Mouse (Mus musculus) forebrain, embryonic 10.5 days (tissue): Measurements from ENCODE around the gene Sergef. TPM values are rescaled to one million over a fixed set of nuclear protein-coding genes. Genes with fewer than 3 reads are reported as not detected.

Experiments
- DNase-seq: peaks from one replicate; pipeline ENCODE4 v3.0.0-alpha.2; 2017; ENCODE audit warnings: low spot score; ENCODE audit errors: extremely low spot score
- H3K27ac ChIP-seq: fragments of 300-500 bp; sonication (generic); 2 replicates; pipeline ENCODE4 v1.5.1; 2016; ENCODE audit warnings: mild to moderate bottlenecking
- H3K27me3 ChIP-seq: fragments of 300-500 bp; sonication (generic); 2 replicates; pipeline ENCODE4 v1.6.1; 2016; ENCODE audit warnings: mild to moderate bottlenecking; ENCODE audit not compliant: poor library complexity, severe bottlenecking
- H3K36me3 ChIP-seq: fragments of 300-500 bp; sonication (generic); replicated peaks from 2 replicates; pipeline ENCODE4 v1.6.1; 2016; ENCODE audit warnings: mild to moderate bottlenecking, moderate library complexity
- H3K4me1 ChIP-seq: fragments of 300-500 bp; sonication (generic); 2 replicates; pipeline ENCODE4 v1.6.1; 2016
- H3K4me3 ChIP-seq: fragments of 300-500 bp; sonication (generic); 2 replicates; pipeline ENCODE4 v1.5.1; 2016; ENCODE audit warnings: mild to moderate bottlenecking, moderate library complexity
- H3K9me3 ChIP-seq: fragments of 300-500 bp; sonication (generic); 2 replicates; pipeline ENCODE4 v1.6.1; 2016; ENCODE audit warnings: mild to moderate bottlenecking, moderate library complexity
- WGBS: fragments of 180-500 bp; shearing (Covaris S2); methylation state at CpG from one replicate; pipeline ENCODE4 v1.1.7; 2016; 5-methylcytosine and 5-hydroxymethylcytosine counted together
- polyA plus RNA-seq: library from polyadenylated mRNA; unstranded; fragments of >200 nt; fragmentation: Nextera tagmentation; extraction: Ambion mirVana; gene quantifications from 2 replicates; pipeline ENCODE4 v1.2.1, GENCODE M21; 2016

The Sergef gene
- polyA plus RNA-seq, 1 experiment from 2014 or later = 16.7 TPM

DNA sequence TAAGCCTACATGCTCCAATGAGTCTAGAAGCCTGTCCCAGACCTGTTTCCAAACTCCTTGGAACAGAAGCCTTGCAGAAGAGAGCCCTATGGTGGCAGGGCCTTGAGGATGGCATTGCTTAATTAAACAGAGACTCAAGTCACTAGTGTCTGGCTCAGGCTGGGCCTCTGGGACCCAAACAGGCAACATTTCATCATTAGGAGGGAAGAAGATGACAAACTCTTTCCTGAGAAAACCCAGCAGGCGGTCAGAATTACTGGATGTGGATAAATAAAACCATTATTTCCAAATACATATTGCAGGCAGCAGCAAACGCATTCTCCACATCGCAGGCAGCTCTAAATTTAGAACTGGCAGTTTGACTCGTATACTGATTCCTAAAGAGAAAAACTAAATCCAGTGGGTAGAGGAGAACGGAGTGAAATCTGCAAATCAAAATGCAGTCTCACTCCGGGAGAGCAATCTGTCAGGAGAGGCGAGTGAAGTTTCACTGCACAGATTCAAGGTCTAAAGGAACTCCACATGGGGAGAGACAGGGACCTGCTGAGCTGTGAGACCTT is 173.1 kb downstream of the Sergef start:
- 85% methylated on average over 7 of the region's 7 CpGs for WGBS
- H3K4me3 ChIP-seq = no peak overlapping the region
- no peaks in the 10 kb centered on the region for H3K9me3 ChIP-seq
- H3K36me3 ChIP-seq = no peaks in the 10 kb centered on the region
- 0 out of 2 replicates have a peak, but pooled peaks cover 1% of the 10 kb centered on the region for H3K4me1 ChIP-seq
- no peaks in the 10 kb centered on the region for H3K27me3 ChIP-seq
- no peak overlapping the region for H3K27ac ChIP-seq
- DNase-seq = no peak

DNA sequence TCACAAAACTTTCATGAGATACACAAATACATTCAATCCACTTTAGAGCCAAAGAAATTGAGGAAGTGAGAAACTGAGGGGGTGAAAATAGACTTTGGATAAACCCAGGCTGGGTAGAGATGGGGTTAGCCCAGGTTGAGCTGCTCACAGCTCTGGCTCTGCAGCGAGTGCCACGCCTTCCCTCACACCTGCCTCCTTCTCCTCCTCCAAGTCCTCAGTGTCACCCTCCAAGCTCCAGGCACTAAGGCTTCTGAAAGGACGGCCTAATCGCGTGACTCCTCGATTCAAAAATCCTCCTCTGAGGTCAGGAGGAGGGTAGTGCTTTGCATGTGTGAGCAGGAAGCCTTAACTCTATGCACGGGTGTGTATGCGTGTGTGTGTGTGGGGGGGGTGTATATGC is 176.5 kb downstream of the Sergef start:
- Histone ChIP-seq H3K4me3 (no peak overlapping the region), H3K9me3 (no peaks in the 10 kb centered on the region), H3K27me3 (no peaks in the 10 kb centered on the region), H3K36me3 (no peaks in the 10 kb centered on the region), H3K27ac (no peak overlapping the region), H3K4me1 (0 out of 2 replicates have a peak, but pooled peaks cover 3% of the 10 kb centered on the region)
- 93% methylated on average over 8 of the region's 8 CpGs for WGBS
- no peak for DNase-seq

DNA sequence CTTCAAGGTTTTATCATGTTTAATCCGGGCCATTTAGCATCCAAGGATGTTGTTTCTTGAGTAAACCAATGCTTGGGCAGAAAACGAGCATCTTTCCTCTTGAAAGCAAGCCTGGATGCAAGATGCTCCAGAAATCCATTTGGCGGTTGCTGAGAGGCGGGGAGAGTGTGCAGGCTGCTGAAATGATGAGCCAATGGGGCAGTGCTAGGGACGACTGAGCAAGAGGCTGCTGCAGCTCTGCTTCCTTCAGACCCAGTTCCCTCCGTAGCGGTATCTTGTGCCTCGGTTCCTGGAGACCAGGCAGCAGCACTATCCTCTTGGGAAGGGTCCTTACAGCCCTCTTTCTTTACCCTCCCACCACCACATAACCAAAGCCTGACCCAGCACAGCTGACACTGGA is 177.3 kb downstream of the Sergef start:
- WGBS = 72% methylated on average over 8 of the region's 8 CpGs
- no peak overlapping the region for H3K4me3 ChIP-seq
- H3K27ac ChIP-seq = no peak overlapping the region
- no peak for DNase-seq
- H3K36me3 ChIP-seq = no peaks in the 10 kb centered on the region
- no peaks in the 10 kb centered on the region for H3K9me3 ChIP-seq
- 0 out of 2 replicates have a peak, but pooled peaks cover 3% of the 10 kb centered on the region for H3K4me1 ChIP-seq
- no peaks in the 10 kb centered on the region for H3K27me3 ChIP-seq

DNA sequence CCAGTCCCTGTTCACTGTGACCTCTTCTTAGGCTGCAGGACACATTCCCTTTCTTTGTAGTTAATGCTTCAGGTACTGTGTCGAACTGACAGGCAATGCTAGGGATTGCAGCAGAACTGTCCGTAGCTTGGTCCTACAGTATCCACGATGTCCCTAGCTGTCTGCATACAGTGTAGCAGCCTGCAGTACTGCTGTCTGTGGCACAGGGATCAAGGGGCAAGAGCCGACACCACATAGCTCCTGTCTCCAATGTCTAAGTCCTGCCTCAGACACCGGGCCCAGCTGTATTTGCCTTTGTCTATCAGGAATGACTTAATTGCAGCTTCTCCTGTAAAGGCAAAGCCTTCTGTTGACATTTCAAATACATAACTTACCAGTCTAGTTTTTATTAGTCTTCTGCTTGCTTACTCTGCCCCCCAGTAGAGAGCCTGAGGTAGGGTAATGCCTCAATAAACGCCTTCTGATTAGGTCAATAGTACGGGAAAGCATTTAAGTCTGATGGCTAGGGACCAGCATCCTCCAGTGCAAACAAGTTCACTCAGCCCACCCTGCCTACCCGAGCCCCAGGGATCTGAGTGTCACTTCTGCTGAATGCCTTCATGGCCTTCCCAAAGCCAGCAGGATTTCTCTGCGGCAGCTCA is 179.9 kb downstream of the Sergef start:
- no peak overlapping the region for H3K4me3 ChIP-seq
- no peak overlapping the region for H3K27ac ChIP-seq
- whole genome bisulfite sequencing = 88% methylated on average over 9 of the region's 9 CpGs
- no peaks in the 10 kb centered on the region for H3K27me3 ChIP-seq
- peaks cover 6% of the 10 kb centered on the region; the same call in 1 of the 2 replicates for H3K4me1 ChIP-seq
- H3K9me3 ChIP-seq = no peaks in the 10 kb centered on the region
- no peak for DNase-seq
- H3K36me3 ChIP-seq = no peaks in the 10 kb centered on the region

DNA sequence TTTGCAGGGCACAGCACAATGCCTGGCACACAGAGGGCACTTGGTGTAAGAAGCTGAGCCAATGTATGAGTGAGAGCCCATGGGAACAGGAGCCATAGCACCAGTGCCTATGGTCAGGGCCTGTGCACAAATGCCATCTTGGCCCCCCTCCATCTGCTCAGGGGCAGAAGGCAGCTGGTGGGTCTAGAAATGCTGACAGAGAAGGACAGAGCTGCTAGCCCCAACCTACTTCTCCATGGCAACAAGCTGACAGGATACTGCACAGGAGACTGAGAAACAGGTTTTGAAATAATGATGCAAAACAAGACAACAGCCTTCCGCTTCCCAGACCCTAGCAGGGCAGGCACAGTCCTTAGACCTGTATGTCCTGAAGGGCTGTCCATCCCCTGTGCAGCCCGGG is 180.4 kb downstream of the Sergef start:
- Histone ChIP-seq H3K9me3 (no peaks in the 10 kb centered on the region), H3K27me3 (no peaks in the 10 kb centered on the region), H3K4me3 (no peak overlapping the region), H3K4me1 (peaks cover 11% of the 10 kb centered on the region), H3K36me3 (no peaks in the 10 kb centered on the region), H3K27ac (no peak overlapping the region)
- WGBS = 88% methylated on average over 2 of the region's 2 CpGs
- DNase-seq = no peak

DNA sequence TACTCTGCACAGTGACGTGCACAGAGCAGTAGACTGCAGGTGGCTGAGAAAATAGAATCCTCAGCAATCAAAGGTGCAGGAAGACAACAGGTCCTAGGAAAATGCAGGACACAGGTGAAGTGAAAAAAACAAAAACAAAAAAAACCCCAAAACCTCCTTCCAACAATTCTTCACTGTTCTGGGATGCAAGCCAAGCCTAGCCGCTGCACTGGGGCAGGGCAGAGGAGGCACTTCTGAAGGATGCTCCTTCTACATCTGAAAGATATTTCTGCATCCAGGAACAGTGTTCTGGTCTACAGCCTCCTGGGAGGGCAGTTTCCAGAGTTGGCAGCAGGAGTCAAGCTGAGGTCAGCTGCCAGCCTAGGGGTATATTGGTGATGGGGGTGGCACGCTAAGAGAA is 181.7 kb downstream of the Sergef start:
- Histone ChIP-seq H3K4me3 (no peak overlapping the region), H3K9me3 (no peaks in the 10 kb centered on the region), H3K27ac (no peak overlapping the region), H3K4me1 (peaks cover 20% of the 10 kb centered on the region), H3K27me3 (no peaks in the 10 kb centered on the region), H3K36me3 (no peaks in the 10 kb centered on the region)
- 80% methylated on average over 3 of the region's 3 CpGs for WGBS
- no peak for DNase-seq

DNA sequence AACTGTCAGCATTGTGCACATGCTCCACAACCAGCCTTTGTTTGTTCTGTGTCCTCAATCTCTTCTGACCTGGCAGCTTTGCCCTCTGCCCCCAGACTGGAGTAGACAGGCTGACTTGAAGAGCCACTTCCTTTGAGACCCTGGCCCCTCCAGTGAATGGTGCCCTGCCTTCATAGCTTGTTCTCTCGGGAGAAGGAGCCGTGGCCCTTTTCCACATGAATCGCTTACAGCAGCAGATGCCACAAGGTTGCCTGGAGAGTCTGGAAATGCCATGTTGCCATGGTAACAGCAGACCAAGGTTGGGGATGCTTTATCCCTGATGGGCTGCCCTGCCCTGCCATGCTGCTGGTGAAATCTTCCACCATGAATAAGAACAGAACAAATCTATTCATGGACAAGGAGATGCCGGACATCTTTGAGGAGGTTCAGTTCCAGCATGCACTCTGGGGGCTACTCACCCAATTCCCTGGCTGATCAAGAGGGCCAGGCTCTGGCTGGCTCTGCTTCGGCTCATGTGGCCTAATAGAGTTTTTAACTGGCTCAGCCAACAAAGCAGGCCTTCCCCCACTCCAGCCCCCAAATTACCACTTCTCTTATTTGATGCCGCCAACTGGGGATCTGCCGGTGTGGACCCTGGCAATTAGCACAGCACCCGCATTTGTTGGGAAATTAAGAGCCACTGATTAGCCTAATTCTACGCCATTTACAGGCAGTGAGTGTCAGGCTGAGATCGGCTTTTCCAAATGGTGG is 185.5 kb downstream of the Sergef start:
- H3K27me3 ChIP-seq = no peaks in the 10 kb centered on the region
- H3K9me3 ChIP-seq = no peaks in the 10 kb centered on the region
- peaks cover 27% of the 10 kb centered on the region for H3K4me1 ChIP-seq
- no peak overlapping the region for H3K4me3 ChIP-seq
- WGBS = 33% methylated on average over 10 of the region's 10 CpGs
- H3K27ac ChIP-seq = peak overlapping the region; percentile 59
- peak; percentile 55 for DNase-seq
- H3K36me3 ChIP-seq = no peaks in the 10 kb centered on the region

DNA sequence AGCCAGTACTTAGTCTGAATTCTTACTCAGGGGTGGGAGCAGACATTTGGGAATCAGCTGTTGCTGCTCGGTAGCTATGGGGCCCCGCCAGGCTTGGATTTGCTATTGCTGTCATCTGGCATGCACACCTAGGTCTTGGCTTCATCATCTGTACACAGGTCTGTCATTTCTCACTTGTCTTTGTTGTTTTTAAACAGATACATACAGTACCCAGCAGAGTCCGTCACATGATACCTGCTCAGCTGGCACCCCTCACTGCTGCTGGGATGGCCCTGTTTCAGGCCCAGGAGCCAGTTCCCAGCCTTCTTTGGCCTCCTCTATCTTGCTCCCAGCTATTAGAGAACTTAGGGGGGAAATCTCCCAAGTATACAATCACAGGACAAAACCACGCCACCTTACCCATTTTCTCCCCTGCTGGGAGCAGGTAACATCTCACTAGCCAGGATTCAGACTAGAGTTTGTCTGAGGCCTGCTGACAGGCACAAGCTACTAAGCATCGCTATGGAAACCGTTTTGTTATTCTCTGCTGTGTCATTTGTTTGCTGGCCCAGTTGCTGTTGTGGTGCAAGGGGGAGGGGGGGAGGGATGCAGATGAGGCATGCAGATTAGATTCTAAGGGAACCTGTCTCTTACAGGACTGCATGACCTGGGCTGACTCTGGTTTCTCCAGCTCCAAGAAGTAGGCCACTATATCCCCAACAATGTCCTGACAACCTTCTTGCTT is 190.5 kb downstream of the Sergef start:
- Histone ChIP-seq H3K4me1 (peaks cover 20% of the 10 kb centered on the region), H3K27me3 (no peaks in the 10 kb centered on the region), H3K4me3 (no peak overlapping the region), H3K27ac (peak overlapping the region; percentile 40; the same call in 1 of the 2 replicates), H3K36me3 (no peaks in the 10 kb centered on the region), H3K9me3 (no peaks in the 10 kb centered on the region)
- no peak for DNase-seq
- WGBS = 60% methylated on average over 6 of the region's 6 CpGs

DNA sequence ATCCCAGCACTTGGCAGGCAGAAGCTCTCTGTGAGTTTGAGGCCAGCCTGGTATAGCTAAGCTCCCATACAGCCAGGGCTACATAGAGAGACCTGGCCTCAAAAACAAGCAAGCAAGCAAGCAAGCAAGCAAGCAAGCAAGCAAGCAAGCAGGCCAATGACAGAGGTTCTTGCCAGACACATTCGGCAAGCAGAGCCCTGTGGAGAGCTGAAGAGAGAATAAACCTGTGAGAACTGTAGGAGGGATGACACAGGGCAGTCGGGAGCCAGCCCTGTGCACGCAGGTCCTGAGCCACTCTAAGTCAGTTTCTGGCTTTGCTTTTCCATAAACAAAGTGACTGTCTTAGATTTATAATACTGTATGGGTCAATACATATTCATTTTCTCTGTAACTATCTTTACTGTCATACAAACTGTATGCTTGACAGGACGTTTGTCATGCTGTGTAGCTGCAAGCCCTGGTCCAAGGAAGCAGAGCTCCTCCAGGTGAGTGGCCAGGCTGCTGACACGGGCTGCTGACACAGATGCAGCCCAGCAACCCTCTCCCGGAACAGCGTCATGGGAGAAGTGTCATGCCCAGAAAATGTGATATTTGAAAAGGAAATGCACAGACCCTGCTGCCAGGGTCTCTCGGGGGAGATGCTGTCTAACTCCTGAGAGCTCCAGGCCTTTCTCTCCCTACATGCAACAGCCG is 192.0 kb downstream of the Sergef start:
- WGBS = 78% methylated on average over 9 of the region's 9 CpGs

DNA sequence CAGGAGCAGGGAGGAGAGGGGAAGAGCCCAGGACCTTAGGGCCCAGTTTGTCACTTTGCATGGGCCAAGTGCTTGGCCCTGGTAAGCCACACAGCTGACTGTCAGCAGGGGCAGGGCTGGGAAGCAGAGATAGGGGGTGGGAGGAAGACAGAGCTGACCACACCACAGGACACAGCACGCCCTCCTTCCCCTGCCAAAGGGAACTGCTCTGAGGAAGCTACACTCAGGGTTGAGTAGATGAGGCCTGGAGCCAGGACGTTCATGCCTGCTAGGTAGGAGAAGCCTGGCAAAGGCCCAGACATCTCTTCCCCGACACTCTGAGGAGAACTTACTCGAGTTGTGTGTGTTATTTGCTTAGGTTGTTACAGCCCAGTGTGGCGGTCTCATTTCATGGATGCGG is 193.7 kb downstream of the Sergef start:
- Histone ChIP-seq H3K4me3 (no peak overlapping the region), H3K4me1 (peaks cover 13% of the 10 kb centered on the region), H3K27ac (0 out of 2 replicates have a peak overlapping the region, but pooled peaks have one; percentile 1), H3K9me3 (no peaks in the 10 kb centered on the region), H3K36me3 (no peaks in the 10 kb centered on the region), H3K27me3 (no peaks in the 10 kb centered on the region)
- DNase-seq = no peak
- WGBS = 76% methylated on average over 6 of the region's 6 CpGs

More for the DNA sequence above, 192.0 kb downstream of the Sergef start:
- H3K27ac ChIP-seq = no peak overlapping the region
- peaks cover 13% of the 10 kb centered on the region for H3K4me1 ChIP-seq
- H3K36me3 ChIP-seq = no peaks in the 10 kb centered on the region
- no peak for DNase-seq
- H3K27me3 ChIP-seq = no peaks in the 10 kb centered on the region
- H3K9me3 ChIP-seq = no peaks in the 10 kb centered on the region
- no peak overlapping the region for H3K4me3 ChIP-seq

DNA sequence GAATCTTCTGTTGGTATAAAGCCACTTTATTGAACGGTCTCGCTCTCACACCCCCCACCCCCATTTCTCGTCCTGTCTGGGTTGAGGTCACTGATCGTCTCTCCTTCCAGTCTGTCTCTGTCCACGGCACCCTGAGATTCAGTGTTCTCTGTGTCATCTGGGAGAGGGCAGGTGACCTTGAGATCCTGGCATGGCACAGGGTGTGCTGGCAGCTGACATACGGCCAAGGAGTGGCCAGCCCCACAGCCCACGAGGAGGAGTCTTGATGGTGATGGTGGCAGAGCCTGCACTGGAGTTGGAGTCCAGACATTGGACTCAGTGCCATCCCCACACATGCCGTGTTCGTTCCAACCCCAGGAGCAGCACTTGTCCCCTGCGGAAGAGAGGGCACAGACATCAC is 196.4 kb downstream of the Sergef start:
- no peaks in the 10 kb centered on the region for H3K27me3 ChIP-seq
- 90% methylated on average over 10 of the region's 10 CpGs for WGBS
- H3K4me3 ChIP-seq = no peak overlapping the region
- H3K4me1 ChIP-seq = no peaks in the 10 kb centered on the region
- no peak overlapping the region for H3K27ac ChIP-seq
- no peak for DNase-seq
- no peaks in the 10 kb centered on the region for H3K36me3 ChIP-seq
- no peaks in the 10 kb centered on the region for H3K9me3 ChIP-seq

DNA sequence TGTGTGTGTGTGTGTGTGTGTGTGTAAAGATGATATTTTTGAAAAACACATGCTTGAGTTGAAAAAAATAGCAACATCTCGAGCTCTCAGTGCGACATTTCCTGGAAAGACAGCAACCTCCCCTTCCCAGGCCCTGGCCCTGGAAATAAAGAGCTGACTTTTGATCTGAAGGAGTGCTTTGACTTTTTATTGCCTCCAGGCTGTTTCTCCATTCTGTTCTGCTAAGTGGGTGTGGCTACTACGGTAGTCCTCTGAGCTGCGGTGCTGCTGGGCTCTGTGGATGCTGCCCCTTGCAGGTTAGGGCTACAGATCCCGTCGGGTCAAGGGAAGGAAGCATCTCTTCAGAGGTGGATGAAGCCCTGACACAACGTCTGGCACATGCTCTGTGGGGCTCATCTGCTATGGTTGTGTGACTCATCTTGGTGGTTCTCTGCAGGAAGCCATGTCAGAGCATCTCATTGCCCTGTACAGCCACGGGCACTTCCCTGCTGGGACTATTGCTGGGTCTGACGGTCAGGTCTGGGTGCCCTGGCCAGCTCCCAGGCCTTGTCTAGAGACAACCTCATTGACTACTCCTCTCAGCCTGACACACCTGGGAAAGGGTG is 201.0 kb downstream of the Sergef start:
- Histone ChIP-seq H3K9me3 (no peaks in the 10 kb centered on the region), H3K27ac (no peak overlapping the region), H3K4me3 (no peak overlapping the region), H3K4me1 (peaks cover 3% of the 10 kb centered on the region), H3K27me3 (no peaks in the 10 kb centered on the region), H3K36me3 (no peaks in the 10 kb centered on the region)
- no peak for DNase-seq
- 73% methylated on average over 9 of the region's 9 CpGs for WGBS
